ENCODE assay signal across 23 mouse cellular contexts in the genomic region with DNA sequence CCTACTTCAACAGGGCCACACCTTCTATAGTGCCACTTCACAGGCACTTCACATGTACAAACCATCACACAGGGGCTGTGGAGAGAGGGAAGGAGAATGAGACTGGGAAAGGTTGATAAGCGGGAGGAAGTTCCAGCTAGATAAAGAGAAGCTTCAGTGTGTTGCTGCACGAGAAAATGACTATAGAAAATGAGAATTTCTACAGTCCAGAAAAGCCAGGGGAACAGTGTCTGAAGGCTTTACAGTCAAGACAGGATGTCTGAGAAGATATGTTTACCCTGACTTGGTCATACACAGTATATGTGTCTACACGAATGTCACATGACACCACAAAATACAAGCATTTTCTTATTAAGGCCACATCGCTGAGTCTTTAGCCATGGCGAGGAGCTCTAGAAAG. TPM values are rescaled to one million over a fixed set of nuclear protein-coding genes. Genes with fewer than 3 reads are reported as not detected.
A peak's percentile ranks its signal among the peaks of the same experiment; 100 is the strongest.
DNase-seq lines count a peak whose midpoint lies in the region; ATAC-seq and TF ChIP-seq lines count a peak whose summit lies in the region.
"Had no signal": no experiment of that assay in that cellular context is flagged by ENCODE, and none has a peak within 500 bp of the region (broad histone marks: within the 10 kb centered on the region; RNA-seq: fewer than 3 reads in every experiment).

No protein-coding gene starts in this region.

- peaks cover 9% of the 10 kb centered on the region for H3K4me1 ChIP-seq in limb, embryonic 15.5 days
- peaks cover 12% of the 10 kb centered on the region for H3K4me1 ChIP-seq in limb, embryonic 10.5 days
- peaks cover 46 to 48% of the 10 kb centered on the region in 2 experiments for H3K4me1 ChIP-seq in MEL (ENCODE audit: control insufficient read depth in 1 of 2, insufficient read depth in 2 of 2, low read length in 2 of 2)
- H3K4me1 ChIP-seq in stomach, embryonic 16.5 days (ENCODE audit: control insufficient read depth, insufficient read depth, low read length), result peaks cover 11% of the 10 kb centered on the region

- no peak for ATAC-seq in limb, embryonic 15.5 days (ENCODE audit: insufficient number of reproducible peaks, low FRiP score, low TSS enrichment, low read depth)
- ATAC-seq in stomach, embryonic 16.5 days (ENCODE audit: insufficient read depth, low FRiP score), result no peak
- ATAC-seq in inflammation-experienced regulatory T-cells, adult 6 months, result no peak
- ATAC-seq: forebrain, embryonic 16.5 days had no signal

- no peaks in the 10 kb centered on the region for H3K36me3 ChIP-seq in limb, embryonic 15.5 days
- H3K36me3 ChIP-seq in limb, embryonic 10.5 days, result no peaks in the 10 kb centered on the region
- peaks cover 0 to 63% of the 10 kb centered on the region in 2 experiments; a peak in 2 of 4 replicates for H3K36me3 ChIP-seq in MEL (ENCODE audit: control insufficient read depth in 1 of 2, insufficient read depth in 2 of 2, low read length in 2 of 2)
- H3K36me3 ChIP-seq in stomach, embryonic 16.5 days (ENCODE audit: control insufficient read depth, insufficient read depth, low read length), result no peaks in the 10 kb centered on the region
- H3K36me3 ChIP-seq: heart, embryonic 12.5 days; hindbrain, embryonic 15.5 days had no signal

- H3K4me2 ChIP-seq in limb, embryonic 15.5 days, result no peak overlapping the region
- H3K4me2 ChIP-seq in stomach, embryonic 16.5 days (ENCODE audit: low read depth, low read length), result no peak overlapping the region
- H3K4me2 ChIP-seq: heart, embryonic 12.5 days; hindbrain, embryonic 15.5 days had no signal

- no peak overlapping the region for H3K4me3 ChIP-seq in limb, embryonic 15.5 days
- no peak overlapping the region for H3K4me3 ChIP-seq in limb, embryonic 10.5 days
- peak overlapping the region; percentile 16 to 25 for H3K4me3 ChIP-seq in MEL (ENCODE audit: control insufficient read depth in 1 of 2, insufficient read depth in 1 of 2, low read depth in 2 of 2, low read length in 2 of 2)
- H3K4me3 ChIP-seq in stomach, embryonic 16.5 days (replicated peaks; ENCODE audit: low read length), result no peak overlapping the region
- H3K4me3 ChIP-seq: heart, adult 2 months; heart, embryonic 12.5 days; hindbrain, embryonic 15.5 days had no signal

- 81% methylated on average over 5 of the region's 5 CpGs for WGBS in limb, embryonic 15.5 days
- 91% methylated on average over 5 of the region's 5 CpGs for WGBS in limb, embryonic 10.5 days
- WGBS in stomach, embryonic 16.5 days, result 77% methylated on average over 5 of the region's 5 CpGs

- no peak overlapping the region for H3K9ac ChIP-seq in limb, embryonic 15.5 days
- H3K9ac ChIP-seq in MEL (ENCODE audit: control insufficient read depth, low read depth, low read length, poor library complexity, severe bottlenecking), result peak overlapping the region; percentile 52
- no peak overlapping the region for H3K9ac ChIP-seq in stomach, embryonic 16.5 days (ENCODE audit: low read length)
- H3K9ac ChIP-seq: heart, embryonic 12.5 days; hindbrain, embryonic 15.5 days had no signal

- no peak for DNase-seq in limb, embryonic 10.5 days (ENCODE audit: low spot score)
- DNase-seq in MEL (ENCODE audit: low read depth, low spot score) (peak; percentile 91), MEL-GATA-1-ER (ENCODE audit: extremely low read depth, low read depth) (peak; percentile 92)
- DNase-seq in adrenal gland, postnatal 10 days, result no peak
- DNase-seq: adrenal gland, postnatal 14 days; cerebellum, adult 11-12 months; cerebellum, postnatal 10 days; gastrocnemius, postnatal 10 days; heart, adult 2 months had no signal

- H3K27me3 ChIP-seq in limb, embryonic 15.5 days, result no peaks in the 10 kb centered on the region
- H3K27me3 ChIP-seq in limb, embryonic 10.5 days (ENCODE audit: low read depth, poor library complexity, severe bottlenecking), result peaks cover 21% of the 10 kb centered on the region; the same call in 1 of the 2 replicates
- H3K27me3 ChIP-seq in MEL (ENCODE audit: control insufficient read depth in 1 of 2, insufficient read depth in 2 of 2, low read length in 2 of 2), result no peaks in the 10 kb centered on the region
- no peaks in the 10 kb centered on the region for H3K27me3 ChIP-seq in stomach, embryonic 16.5 days (ENCODE audit: control insufficient read depth, insufficient read depth, low read length)
- H3K27me3 ChIP-seq: hindbrain, embryonic 15.5 days had no signal

- peak; percentile 96 to 98 for TF ChIP-seq EP300 in MEL (IDR thresholded peaks at IDR 0.05; ENCODE audit: low read depth in 1 of 2, low read length in 2 of 2)

- peak in 1 of 2 experiments; percentile 52; a peak in 1 of 4 replicates for TF ChIP-seq POLR2A in MEL (IDR thresholded peaks at IDR 0.05; ENCODE audit: control insufficient read depth in 1 of 2, insufficient read depth in 1 of 2, low read depth in 1 of 2, low read length in 2 of 2, poor library complexity in 1 of 2)

- peaks cover 11% of the 10 kb centered on the region for H3K79me2 ChIP-seq in MEL (ENCODE audit: control insufficient read depth, insufficient read depth, low read length, poor library complexity)

- H3K27ac ChIP-seq in limb, embryonic 15.5 days, result peak overlapping the region; percentile 57
- H3K27ac ChIP-seq in limb, embryonic 10.5 days, result no peak overlapping the region
- peak overlapping the region; percentile 96 for H3K27ac ChIP-seq in MEL (ENCODE audit: control insufficient read depth, low read depth, low read length)
- peak overlapping the region; percentile 63 for H3K27ac ChIP-seq in stomach, embryonic 16.5 days (ENCODE audit: low read length)
- H3K27ac ChIP-seq: heart, adult 2 months; hindbrain, embryonic 15.5 days had no signal

- no peak for TF ChIP-seq CTCF in MEL (IDR thresholded peaks at IDR 0.05 in 2 of 3, conservative IDR thresholded peaks at IDR 0.05 in 1 of 3; ENCODE audit: control insufficient read depth in 1 of 3, insufficient read depth in 1 of 3, low read depth in 2 of 3, low read length in 3 of 3, poor library complexity in 1 of 3, severe bottlenecking in 1 of 3)

- H3K9me3 ChIP-seq in limb, embryonic 15.5 days, result no peaks in the 10 kb centered on the region
- H3K9me3 ChIP-seq in limb, embryonic 10.5 days (replicated peaks), result no peaks in the 10 kb centered on the region
- H3K9me3 ChIP-seq in MEL (replicated peaks; ENCODE audit: insufficient read depth, low read length), result no peaks in the 10 kb centered on the region
- H3K9me3 ChIP-seq in stomach, embryonic 16.5 days (replicated peaks; ENCODE audit: control insufficient read depth, low read length), result no peaks in the 10 kb centered on the region
- H3K9me3 ChIP-seq: heart, embryonic 12.5 days; hindbrain, embryonic 15.5 days had no signal

- TF ChIP-seq RAD21 in MEL (IDR thresholded peaks at IDR 0.05; ENCODE audit: low read depth, low read length), result no peak

TF ChIP-seq in MEL, 35 proteins besides CTCF, POLR2A, EP300 and RAD21 (continues in another document):
- TF ChIP-seq BHLHE40 (IDR thresholded peaks at IDR 0.05; ENCODE audit: borderline replicate concordance, low read depth, low read length) (peak; percentile 93), MYB (IDR thresholded peaks at IDR 0.05; ENCODE audit: low read depth, low read length) (0 out of 2 replicates have a peak, but pooled peaks have one; percentile 17), TCF12 (IDR thresholded peaks at IDR 0.05; ENCODE audit: low read depth, low read length) (peak; percentile 92), USF1 (IDR thresholded peaks at IDR 0.05; ENCODE audit: low read depth, low read length) (peak; percentile 76)

RNA-seq across cellular contexts. Expression of a gene that starts 4.0 kb away (rescaled TPM):
- 8.4 and 10.9 TPM in 2 replicates for polyA plus RNA-seq in limb, embryonic 15.5 days (2015; fragmentation: Nextera tagmentation; extraction: Ambion mirVana)
- 5.0 and 5.7 TPM in 2 replicates for polyA plus RNA-seq in limb, embryonic 10.5 days (2016; fragmentation: Nextera tagmentation; extraction: Ambion mirVana)
- total RNA-seq in MEL (2012; rRNA removed), result 9.7 and 10.4 TPM in 2 replicates
- polyA plus RNA-seq in MEL (2012; ENCODE audit: insufficient read depth in 1 of 2, insufficient read length in 2 of 2, low read depth in 1 of 2, low replicate concordance in 2 of 2, missing spikeins in 1 of 2), result 10 to 100 TPM in 1 of 2 experiments, not detected in 1; 13.2 TPM
- polyA plus RNA-seq in stomach, embryonic 16.5 days (2015; fragmentation: Nextera tagmentation; extraction: Ambion mirVana), result 11.6 and 12.1 TPM in 2 replicates
- total RNA-seq in adrenal gland, postnatal 10 days (2021), result 10 to 100 TPM; 10.8 to 13.4 TPM
- 1 to 10 TPM in 2 of 3 experiments, under 1 TPM in 1; 0.53 to 4.0 (median 3.6) TPM for polyA plus RNA-seq in inflammation-experienced regulatory T-cells, adult 6 months (2017; shearing (Covaris generic))

RNA-seq across cellular contexts. Expression of a gene that starts 41.6 kb away (rescaled TPM):
- polyA plus RNA-seq in limb, embryonic 15.5 days (2015; fragmentation: Nextera tagmentation; extraction: Ambion mirVana), result 16.3 and 17.7 TPM in 2 replicates
- polyA plus RNA-seq in limb, embryonic 10.5 days (2016; fragmentation: Nextera tagmentation; extraction: Ambion mirVana), result 7.2 and 8.3 TPM in 2 replicates
- 0.08 TPM in 1 of 2 replicates, not detected in the other for total RNA-seq in MEL (2012; rRNA removed)
- under 1 TPM in 1 of 2 experiments, not detected in 1; 0.18 TPM for polyA plus RNA-seq in MEL (2012; ENCODE audit: insufficient read depth in 1 of 2, insufficient read length in 2 of 2, low read depth in 1 of 2, low replicate concordance in 2 of 2, missing spikeins in 1 of 2)
- 34.9 and 39.3 TPM in 2 replicates for polyA plus RNA-seq in stomach, embryonic 16.5 days (2015; fragmentation: Nextera tagmentation; extraction: Ambion mirVana)
- total RNA-seq in adrenal gland, postnatal 10 days (2021), result 10 to 100 TPM; 19.5 to 19.8 TPM
- 1 to 10 TPM in 1 of 3 experiments, under 1 TPM in 1, not detected in 1; 0.86 to 1.9 TPM for polyA plus RNA-seq in inflammation-experienced regulatory T-cells, adult 6 months (2017; shearing (Covaris generic))

RNA-seq across cellular contexts. Expression of a gene that starts 54.1 kb away (rescaled TPM):
- polyA plus RNA-seq in limb, embryonic 15.5 days (2015; fragmentation: Nextera tagmentation; extraction: Ambion mirVana), result 5.3 and 7.2 TPM in 2 replicates
- polyA plus RNA-seq in limb, embryonic 10.5 days (2016; fragmentation: Nextera tagmentation; extraction: Ambion mirVana), result 5.4 and 6.9 TPM in 2 replicates
- 3.7 and 4.1 TPM in 2 replicates for total RNA-seq in MEL (2012; rRNA removed)
- polyA plus RNA-seq in MEL (2012; ENCODE audit: insufficient read depth in 1 of 2, insufficient read length in 2 of 2, low read depth in 1 of 2, low replicate concordance in 2 of 2, missing spikeins in 1 of 2), result 1 to 10 TPM in 1 of 2 experiments, not detected in 1; 6.3 TPM
- polyA plus RNA-seq in stomach, embryonic 16.5 days (2015; fragmentation: Nextera tagmentation; extraction: Ambion mirVana), result 2.1 and 2.7 TPM in 2 replicates
- 10 to 100 TPM; 16.4 to 24.0 TPM for total RNA-seq in adrenal gland, postnatal 10 days (2021)
- polyA plus RNA-seq in inflammation-experienced regulatory T-cells, adult 6 months (2017; shearing (Covaris generic)), result under 1 TPM; 0.18 to 0.50 (median 0.28) TPM

RNA-seq across cellular contexts. Expression of a gene that starts 54.4 kb away (rescaled TPM):
- not detected in 2 replicates for polyA plus RNA-seq in limb, embryonic 15.5 days (2015; fragmentation: Nextera tagmentation; extraction: Ambion mirVana)
- polyA plus RNA-seq in limb, embryonic 10.5 days (2016; fragmentation: Nextera tagmentation; extraction: Ambion mirVana), result not detected in 2 replicates
- not detected in 2 replicates for total RNA-seq in MEL (2012; rRNA removed)
- polyA plus RNA-seq in MEL (2012; ENCODE audit: insufficient read depth in 1 of 2, insufficient read length in 2 of 2, low read depth in 1 of 2, low replicate concordance in 2 of 2, missing spikeins in 1 of 2), result not detected
- polyA plus RNA-seq in stomach, embryonic 16.5 days (2015; fragmentation: Nextera tagmentation; extraction: Ambion mirVana), result not detected in 2 replicates
- under 1 TPM; 0.24 to 0.33 TPM for total RNA-seq in adrenal gland, postnatal 10 days (2021)
- polyA plus RNA-seq in inflammation-experienced regulatory T-cells, adult 6 months (2017; shearing (Covaris generic)), result not detected
- total RNA-seq: adrenal gland, postnatal 14 days; ES-E14; gastrocnemius, postnatal 10 days; gastrocnemius, postnatal 4 days; heart, adult 2 months; heart, postnatal 25 days had no signal
- polyA plus RNA-seq: embryonic facial prominence, embryonic 11.5 days; forebrain, embryonic 11.5 days; forebrain, embryonic 16.5 days; frontal cortex, adult 2 months; heart, adult 2 months; heart, embryonic 12.5 days; heart, embryonic 16.5 days; hindbrain, embryonic 11.5 days; hindbrain, embryonic 15.5 days had no signal

Comparison
In these comparisons a context has a peak if more than half of its experiments do, and no peak if none do; other contexts are left out.
1. H3K4me3 ChIP-seq: peak in MEL (2 of 2); none in limb, embryonic 15.5 days (single experiment), limb, embryonic 10.5 days (single experiment) and stomach, embryonic 16.5 days (single experiment).
2. DNase-seq: peak in MEL (single experiment) and MEL-GATA-1-ER (single experiment); none in limb, embryonic 10.5 days (single experiment) and adrenal gland, postnatal 10 days (single experiment).